Mouse (Mus musculus): ENCODE measurements around the gene Itsn2. TPM values are rescaled to one million over a fixed set of nuclear protein-coding genes. Genes with fewer than 3 reads are reported as not detected.
"Not testable (repeated sequence)": the region's sequence is repeated elsewhere in the genome, so short reads cannot be mapped to it uniquely, and the experiment has no call there.

Itsn2 gene
- total RNA-seq, 2 experiments from 2014 or later = 89.4 to 91.2 TPM

DNA sequence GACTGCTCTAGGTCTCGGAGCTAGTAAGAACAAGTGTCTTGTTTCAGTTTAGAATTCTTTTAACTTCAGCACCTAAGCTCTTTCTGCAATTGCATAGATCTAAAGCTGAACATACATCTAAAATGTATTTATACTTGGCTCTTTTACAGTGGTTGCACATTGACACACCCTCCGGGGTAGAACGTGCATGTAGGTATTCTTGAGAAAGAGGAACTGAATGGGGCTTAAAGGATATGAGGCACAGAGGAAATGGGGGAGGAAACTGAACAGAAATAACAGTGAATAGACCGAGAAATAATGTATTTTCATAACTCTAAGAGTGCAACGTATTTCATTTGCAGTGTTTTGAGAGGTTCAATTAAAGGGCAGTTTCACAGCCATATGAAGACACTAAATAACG, 2.6 kb downstream of the Itsn2 start:
- no peak for DNase-seq (ENCODE audit: low spot score in 2 of 2)

GRCm38 (mm10) chr12:4598666-4599428, 6.4 kb downstream of the Itsn2 start:
- no peak for DNase-seq (ENCODE audit: low spot score in 2 of 2)

- DNase-seq (ENCODE audit: low spot score in 2 of 2) = no peak
Measured at GRCm38 (mm10) chr12:4599713-4600112, 7.3 kb downstream of the Itsn2 start.

- DNase-seq (ENCODE audit: low spot score in 2 of 2) = no peak
Measured at GRCm38 (mm10) chr12:4606625-4607024, 14.2 kb downstream of the Itsn2 start.

GRCm38 (mm10) chr12:4614722-4615121, 22.3 kb downstream of the Itsn2 start:
- DNase-seq (ENCODE audit: low spot score in 2 of 2) = peak in 1 of 2 experiments; percentile 20

DNA sequence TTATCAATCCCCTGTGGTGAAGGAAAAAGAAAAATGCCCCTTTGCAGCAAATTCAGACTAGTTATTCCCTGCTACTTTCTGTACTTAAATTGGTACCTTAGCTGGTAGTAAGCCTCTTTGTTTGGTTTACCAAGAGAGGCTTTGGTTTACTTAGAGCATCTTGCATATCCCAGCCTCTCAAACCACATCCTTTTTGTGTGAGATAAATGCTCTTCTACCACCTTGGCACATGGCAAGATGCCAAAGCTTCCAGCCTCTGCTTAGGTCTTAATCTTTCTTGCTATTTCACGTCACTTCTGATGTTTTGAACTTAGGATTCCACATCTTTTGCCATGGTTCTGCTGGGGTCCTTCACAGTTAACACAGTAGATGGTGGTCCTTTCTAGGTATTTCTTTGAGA, 31.8 kb downstream of the Itsn2 start:
- no peak for DNase-seq (ENCODE audit: low spot score in 2 of 2)

- no peak for DNase-seq (ENCODE audit: low spot score in 2 of 2)
Measured at GRCm38 (mm10) chr12:4632957-4633356, 40.5 kb downstream of the Itsn2 start.

DNA sequence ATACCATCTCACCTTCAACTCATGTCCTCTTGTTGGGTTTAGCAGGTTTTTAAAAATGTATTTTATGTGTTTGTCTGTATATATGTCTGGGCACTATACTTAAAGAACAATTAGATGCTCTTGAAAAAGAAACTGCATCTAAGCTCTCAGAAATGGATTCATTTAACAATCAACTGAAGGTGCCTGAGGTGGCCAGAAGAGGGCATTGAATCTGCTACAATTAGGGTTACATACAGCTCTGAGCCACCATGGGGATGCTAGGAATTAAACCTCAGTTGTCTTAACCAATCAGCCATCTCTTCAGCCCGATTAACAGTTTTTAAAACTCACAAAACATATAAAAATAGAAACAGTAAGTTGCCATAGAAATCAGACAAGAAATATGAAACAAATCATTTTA, 46.0 kb downstream of the Itsn2 start:
- DNase-seq (ENCODE audit: low spot score in 2 of 2) = no peak

GRCm38 (mm10) chr12:4640737-4641136, 48.3 kb downstream of the Itsn2 start:
- DNase-seq (ENCODE audit: low spot score in 2 of 2) = no peak

GRCm38 (mm10) chr12:4656813-4657212, 64.4 kb downstream of the Itsn2 start:
- DNase-seq (ENCODE audit: low spot score in 2 of 2) = no peak

DNA sequence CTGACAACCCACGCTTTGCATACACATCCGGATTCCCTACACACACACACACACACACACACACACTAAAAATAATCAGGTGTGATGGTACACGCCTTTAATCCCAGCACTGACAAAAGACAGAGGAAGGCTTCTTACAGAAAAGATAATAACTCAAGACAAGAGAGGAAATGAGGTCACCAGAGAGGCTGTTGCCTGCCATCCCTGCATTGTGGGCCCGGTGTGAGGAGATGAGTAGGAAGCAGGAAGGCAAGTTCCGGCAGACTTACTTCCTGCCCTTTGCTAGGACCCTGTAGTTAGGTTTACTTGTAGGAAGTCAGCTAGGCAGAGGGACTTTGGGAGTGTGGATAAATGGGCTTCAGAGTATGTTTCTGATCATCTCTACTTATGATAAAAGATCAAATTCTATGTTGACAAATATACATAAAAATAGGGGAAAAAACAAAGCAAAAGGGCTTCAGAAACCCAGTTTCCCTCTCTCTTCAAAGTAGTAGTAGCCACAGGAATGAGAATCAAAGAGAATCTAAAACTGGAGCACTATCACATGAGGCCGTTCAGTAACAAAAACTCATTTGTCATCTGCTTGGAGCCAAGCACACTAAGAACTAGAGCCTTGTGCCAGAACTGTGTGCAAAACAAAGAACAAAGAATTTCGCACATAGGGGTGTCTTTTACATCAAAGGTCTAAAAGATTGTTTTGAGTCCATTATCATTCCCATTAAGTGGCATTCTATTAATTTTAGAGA, 72.7 kb downstream of the Itsn2 start:
- peak in 1 of 2 experiments; percentile 61 for DNase-seq (ENCODE audit: low spot score in 2 of 2)

- no peak for DNase-seq (ENCODE audit: low spot score in 2 of 2)
Measured at GRCm38 (mm10) chr12:4665675-4666037, 73.2 kb downstream of the Itsn2 start.

GRCm38 (mm10) chr12:4676336-4676735, 83.9 kb downstream of the Itsn2 start:
- DNase-seq (ENCODE audit: low spot score in 2 of 2) = peak in 1 of 2 experiments; percentile 70

DNA sequence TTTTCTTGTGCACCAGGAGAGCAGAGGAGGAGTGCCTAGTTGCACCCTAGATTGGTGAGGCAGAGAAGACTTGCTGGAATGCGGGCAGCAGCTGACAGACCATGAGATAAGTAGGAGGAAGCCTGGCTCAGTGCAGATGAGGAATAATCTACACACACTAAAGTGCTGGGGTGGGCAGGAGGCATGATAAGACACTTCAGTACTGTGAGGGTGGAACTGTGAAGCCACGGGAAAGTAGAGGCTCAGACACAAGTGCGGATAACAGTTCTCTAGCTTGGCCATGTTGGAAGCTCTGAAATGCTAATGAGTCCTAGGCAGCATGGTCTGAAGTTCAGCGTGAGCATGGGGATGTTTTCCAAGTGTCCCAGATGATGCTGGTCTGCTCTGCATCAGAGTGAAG, 87.5 kb downstream of the Itsn2 start:
- DNase-seq (ENCODE audit: low spot score in 2 of 2) = peak; percentile 54 to 84

- peak in 1 of 2 experiments; percentile 45 for DNase-seq (ENCODE audit: low spot score in 2 of 2)
Measured at GRCm38 (mm10) chr12:4685441-4685840, 93.0 kb downstream of the Itsn2 start.

- DNase-seq (ENCODE audit: low spot score in 2 of 2) = no peak
Measured at GRCm38 (mm10) chr12:4688386-4688785, 95.9 kb downstream of the Itsn2 start.

DNA sequence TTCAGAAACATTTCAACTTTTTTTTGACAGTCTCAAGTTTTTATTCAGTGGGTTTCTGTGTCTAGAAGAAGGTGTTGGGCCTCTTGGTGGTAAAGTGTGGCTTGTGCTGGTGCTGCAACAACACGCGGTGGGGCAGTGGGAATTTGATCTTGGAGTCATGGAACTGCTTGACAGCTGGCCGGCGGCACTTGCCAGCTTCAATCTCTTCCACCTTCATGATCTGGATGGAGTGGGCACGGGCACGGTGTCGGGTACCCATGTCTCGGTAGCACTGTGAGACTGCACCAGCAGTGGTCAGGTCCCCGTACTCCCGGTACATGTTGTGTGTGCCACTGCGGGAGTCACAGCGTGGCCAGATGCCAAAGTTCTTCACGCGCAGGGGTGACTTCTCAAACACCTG, 96.9 kb downstream of the Itsn2 start:
- DNase-seq (ENCODE audit: low spot score in 2 of 2) = no peak

DNA sequence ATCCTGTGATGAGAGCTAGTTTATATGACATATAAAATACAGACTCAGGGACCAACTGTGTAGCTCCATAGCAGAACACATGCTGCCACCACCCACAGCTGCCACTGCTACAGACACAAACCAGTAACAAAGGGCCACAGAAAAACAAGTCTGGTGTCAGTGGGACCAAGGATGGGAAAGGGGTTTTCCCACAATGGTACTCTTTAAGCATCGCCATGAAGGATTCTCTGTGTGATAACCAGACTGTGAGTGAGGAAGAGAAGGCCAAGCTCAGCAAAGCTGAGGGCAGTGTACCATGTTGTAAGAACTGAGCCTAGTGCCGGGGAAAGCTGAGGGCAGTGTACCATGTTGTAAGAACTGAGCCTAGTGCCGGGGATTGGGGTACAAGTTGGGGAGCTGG, 98.8 kb downstream of the Itsn2 start:
- peak in 1 of 2 experiments; percentile 34 for DNase-seq (ENCODE audit: low spot score in 2 of 2)

DNA sequence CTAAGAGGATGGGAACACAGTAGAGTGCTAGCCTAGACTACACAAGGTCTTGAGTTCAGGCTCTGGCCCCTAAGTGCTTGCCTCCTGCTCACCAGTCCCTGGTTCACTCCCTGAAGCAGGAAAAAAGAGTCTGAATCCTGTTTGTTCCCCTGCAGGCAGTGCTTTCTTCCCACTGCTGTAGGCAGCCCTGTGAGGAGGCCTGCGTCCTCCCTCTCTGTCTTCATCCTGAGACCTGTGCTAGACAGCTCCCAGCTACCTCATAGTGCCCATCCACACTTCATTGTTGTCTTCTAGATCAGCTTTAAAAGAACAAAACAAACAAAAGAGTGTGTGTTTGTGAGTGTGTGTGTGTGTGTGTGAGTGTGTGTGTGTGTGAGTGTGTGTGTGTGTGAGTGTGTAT, 102.1 kb downstream of the Itsn2 start:
- DNase-seq (ENCODE audit: low spot score in 2 of 2) = no peak

DNA sequence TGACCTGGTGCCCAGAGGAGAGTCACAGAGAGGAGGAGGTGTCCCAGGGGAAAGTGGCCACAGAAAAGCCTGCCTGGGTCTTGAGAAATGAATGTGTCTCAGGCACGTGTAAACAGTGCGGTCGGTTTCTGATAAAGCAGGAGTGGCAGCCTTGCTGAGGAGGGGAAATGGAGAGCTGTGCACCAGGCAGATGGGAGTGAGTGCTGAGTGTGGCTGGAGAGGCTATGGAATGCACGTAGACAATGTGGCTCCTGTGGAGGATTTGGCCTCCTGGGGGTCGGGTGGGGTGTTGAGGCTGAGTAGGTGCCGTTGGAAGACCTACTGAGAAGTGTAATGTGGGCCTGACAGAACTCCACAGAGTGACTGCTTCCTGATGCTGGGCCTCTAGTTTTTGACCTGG, 113.2 kb downstream of the Itsn2 start:
- DNase-seq (ENCODE audit: low spot score in 2 of 2) = not testable (repeated sequence)

DNA sequence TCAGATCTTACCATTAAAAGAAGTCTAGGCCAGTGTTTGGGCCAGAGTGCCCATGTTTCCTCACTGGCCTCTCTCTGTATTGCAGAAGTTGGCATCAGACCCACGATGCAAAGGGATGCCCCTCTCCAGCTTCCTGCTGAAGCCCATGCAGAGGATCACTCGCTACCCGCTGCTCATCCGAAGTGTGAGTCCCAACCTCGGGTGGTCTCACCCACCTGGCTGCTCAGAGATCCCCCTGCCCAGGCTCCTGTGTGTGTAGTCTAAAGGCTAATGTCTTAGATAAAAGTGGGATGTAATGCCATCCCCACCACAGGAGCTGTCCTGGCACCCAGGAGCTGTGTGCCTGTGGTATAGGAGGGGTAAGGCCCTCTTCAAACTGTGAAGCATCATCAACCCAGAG, 113.7 kb downstream of the Itsn2 start:
- no peak for DNase-seq (ENCODE audit: low spot score in 2 of 2)

DNA sequence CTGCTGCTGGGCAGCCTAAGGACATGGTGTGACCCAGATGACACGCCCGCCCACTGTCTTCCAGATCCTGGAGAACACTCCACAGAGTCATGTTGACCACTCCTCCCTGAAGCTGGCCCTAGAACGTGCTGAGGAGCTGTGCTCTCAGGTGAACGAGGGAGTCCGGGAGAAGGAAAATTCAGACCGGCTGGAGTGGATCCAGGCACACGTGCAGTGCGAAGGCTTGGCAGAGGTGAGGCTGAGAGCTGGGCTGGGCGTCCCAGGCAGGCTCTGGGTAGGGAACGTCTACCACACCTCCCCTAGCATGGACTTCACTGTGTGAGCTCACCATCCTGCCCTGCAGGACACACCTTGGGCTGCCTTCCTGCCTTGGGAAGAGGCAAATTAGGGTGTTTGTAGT, 114.5 kb downstream of the Itsn2 start:
- no peak for DNase-seq (ENCODE audit: low spot score in 2 of 2)
